Mouse (Mus musculus) B cell, adult 2 months (primary cell): ENCODE measurements around the gene Tlnrd1.
A peak's percentile ranks its signal among the peaks of the same experiment; 100 is the strongest.
"Not testable (repeated sequence)": the region's sequence is repeated elsewhere in the genome, so short reads cannot be mapped to it uniquely, and the experiment has no call there.

Source experiments
- DNase-seq, 2 experiments: peaks; one replicate each; pipeline ENCODE4 v3.0.0; 2022

The Tlnrd1 gene

GRCm38 (mm10) chr7:83884021-83884658 lies at the start of gene Tlnrd1, which contains the start of gene Mesd:
Gene Tlnrd1 (minus strand): TSS chr7:83884305.
Gene Mesd (plus strand): TSS chr7:83884466.
- peak; percentile 86 to 87 for DNase-seq

GRCm38 (mm10) chr7:83921637-83922036 lies 37.5 kb upstream of the Tlnrd1 start:
- DNase-seq = no peak

GRCm38 (mm10) chr7:83920241-83920640 lies 36.1 kb upstream of the Tlnrd1 start:
- DNase-seq = no peak

GRCm38 (mm10) chr7:83914566-83914965 lies 30.5 kb upstream of the Tlnrd1 start:
- DNase-seq = peak; percentile 82 to 85

GRCm38 (mm10) chr7:83913995-83914394 lies 29.9 kb upstream of the Tlnrd1 start:
- no peak for DNase-seq

- DNase-seq = no peak
Measured at GRCm38 (mm10) chr7:83913405-83913932, 29.4 kb upstream of the Tlnrd1 start.

- no peak for DNase-seq
Measured at GRCm38 (mm10) chr7:83911909-83912308, 27.8 kb upstream of the Tlnrd1 start.

GRCm38 (mm10) chr7:83904831-83905230 lies 20.7 kb upstream of the Tlnrd1 start:
- DNase-seq = no peak

- no peak for DNase-seq
Measured at GRCm38 (mm10) chr7:83902296-83903145, 18.4 kb upstream of the Tlnrd1 start.

GRCm38 (mm10) chr7:83901425-83901824 lies 17.3 kb upstream of the Tlnrd1 start:
- no peak for DNase-seq

GRCm38 (mm10) chr7:83900519-83900918 lies 16.4 kb upstream of the Tlnrd1 start:
- no peak for DNase-seq

- DNase-seq = no peak
Measured at GRCm38 (mm10) chr7:83898267-83898666, 14.2 kb upstream of the Tlnrd1 start.

GRCm38 (mm10) chr7:83896077-83896740 lies 12.1 kb upstream of the Tlnrd1 start:
- no peak for DNase-seq

GRCm38 (mm10) chr7:83894348-83894747 lies 10.2 kb upstream of the Tlnrd1 start:
- DNase-seq = no peak

- no peak for DNase-seq
Measured at GRCm38 (mm10) chr7:83892333-83892669, 8.2 kb upstream of the Tlnrd1 start.

GRCm38 (mm10) chr7:83891433-83892332 lies 7.6 kb upstream of the Tlnrd1 start:
- peak; percentile 100 for DNase-seq

GRCm38 (mm10) chr7:83889946-83890345 lies 5.8 kb upstream of the Tlnrd1 start:
- not testable (repeated sequence) for DNase-seq

- no peak for DNase-seq
Measured at GRCm38 (mm10) chr7:83889383-83889782, 5.3 kb upstream of the Tlnrd1 start.

- DNase-seq = peak; percentile 42 to 50
Measured at GRCm38 (mm10) chr7:83886366-83887129, 2.4 kb upstream of the Tlnrd1 start.

GRCm38 (mm10) chr7:83885835-83886234 lies 1.7 kb upstream of the Tlnrd1 start:
- DNase-seq = no peak

- no peak for DNase-seq
Measured at GRCm38 (mm10) chr7:83884921-83885532, 922 bp upstream of the Tlnrd1 start.
